Mouse (Mus musculus) cerebellum, adult 2 months (tissue): Measurements from ENCODE around the gene Glipr1.

Experiments used
- CTCF ChIP-seq: fragments of 200-500 bp; IDR thresholded peaks from 2 replicates; pipeline ENCODE4 v1.5.1; 2011; ENCODE audit warnings: low read depth, mild to moderate bottlenecking, control low read depth, low read length, moderate library complexity, borderline replicate concordance; ENCODE audit not compliant: insufficient read depth
- POLR2A ChIP-seq: fragments of 200-500 bp; IDR thresholded peaks from 2 replicates; pipeline ENCODE4 v1.6.1; 2011; ENCODE audit warnings: low read length, control low read depth, borderline replicate concordance; ENCODE audit not compliant: insufficient read depth

DNA sequence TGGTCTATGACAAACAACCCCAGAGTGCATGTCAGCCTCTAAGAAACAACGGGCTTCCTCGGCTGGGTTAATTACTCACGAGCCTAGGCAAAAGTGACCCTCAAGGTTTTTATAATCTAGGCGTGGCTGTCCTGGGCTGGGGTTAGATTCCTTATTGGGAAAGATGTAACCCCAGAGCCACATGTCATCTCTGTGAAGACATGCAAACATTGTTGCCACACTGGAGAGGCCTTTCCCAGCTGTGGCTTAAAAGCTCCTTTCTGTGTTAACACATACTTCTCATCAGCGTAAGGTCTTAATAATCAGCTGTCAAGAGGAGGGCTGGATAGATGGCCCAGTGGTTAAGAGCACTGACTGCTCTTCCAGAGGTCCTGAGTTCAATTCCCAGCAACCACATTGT lies 19.4 kb downstream of the Glipr1 start:
- no peak for TF ChIP-seq POLR2A
- no peak for TF ChIP-seq CTCF
